Mouse (Mus musculus) cortical plate, adult 2 months (tissue): ENCODE results near the gene Gigyf2. TPM values are rescaled to one million over a fixed set of nuclear protein-coding genes. Genes with fewer than 3 reads are reported as not detected.
"Not testable (repeated sequence)": the region's sequence is repeated elsewhere in the genome, so short reads cannot be mapped to it uniquely, and the experiment has no call there.

Experiments
- H3K27ac ChIP-seq: fragments of 200-500 bp; 2 replicates; pipeline ENCODE4 v1.5.1; 2012; ENCODE audit warnings: low read length, control low read depth, inconsistent platforms; ENCODE audit not compliant: insufficient read depth
- H3K4me1 ChIP-seq: fragments of 200-500 bp; 2 replicates; pipeline ENCODE4 v1.6.1; 2011; ENCODE audit warnings: low read length; ENCODE audit not compliant: control insufficient read depth, insufficient read depth
- H3K4me3 ChIP-seq: fragments of 200-500 bp; 2 replicates; pipeline ENCODE4 v1.5.1; 2011; ENCODE audit warnings: mild to moderate bottlenecking, low read length, control low read depth; ENCODE audit not compliant: insufficient read depth
- CTCF ChIP-seq: fragments of 200-500 bp; IDR thresholded peaks from 2 replicates; pipeline ENCODE4 v1.5.1; 2011; ENCODE audit warnings: mild to moderate bottlenecking, control low read depth, low read length; ENCODE audit not compliant: insufficient read depth; ENCODE audit errors: extremely low read depth
- POLR2A ChIP-seq: fragments of 200-500 bp; IDR thresholded peaks from 2 replicates; pipeline ENCODE4 v1.6.1; 2011; ENCODE audit warnings: mild to moderate bottlenecking, low read length, control low read depth; ENCODE audit not compliant: insufficient read depth; ENCODE audit errors: extremely low read depth
- polyA plus RNA-seq: library from polyadenylated mRNA; depleted of rRNA; stranded (reverse); fragments of >200 nt; gene quantifications from 2 replicates; pipeline ENCODE4 v1.2.3, GENCODE M21; 2012

Gigyf2 gene
- polyA plus RNA-seq, 1 experiment = 54.3 TPM

GRCm38 (mm10) chr1:87435125-87435524 lies 108.3 kb downstream of the Gigyf2 start:
- Histone ChIP-seq H3K27ac (no peak overlapping the region), H3K4me3 (no peak overlapping the region), H3K4me1 (no peaks in the 10 kb centered on the region)
- TF ChIP-seq POLR2A = no peak

GRCm38 (mm10) chr1:87436583-87436982 lies 109.8 kb downstream of the Gigyf2 start:
- H3K4me3 ChIP-seq = no peak overlapping the region
- TF ChIP-seq CTCF (no peak), POLR2A (no peak)
- no peak overlapping the region for H3K27ac ChIP-seq
- no peaks in the 10 kb centered on the region for H3K4me1 ChIP-seq

- H3K27ac ChIP-seq = no peak overlapping the region
- no peaks in the 10 kb centered on the region for H3K4me1 ChIP-seq
- H3K4me3 ChIP-seq = no peak overlapping the region
- TF ChIP-seq POLR2A (no peak), CTCF (peak; percentile 61)
Measured at GRCm38 (mm10) chr1:87447183-87448104, 120.6 kb downstream of the Gigyf2 start.

- no peak overlapping the region for H3K4me3 ChIP-seq
- no peaks in the 10 kb centered on the region for H3K4me1 ChIP-seq
- no peak for TF ChIP-seq POLR2A
- no peak overlapping the region for H3K27ac ChIP-seq
Measured at GRCm38 (mm10) chr1:87449432-87449831, 122.6 kb downstream of the Gigyf2 start.

- H3K27ac ChIP-seq = no peak overlapping the region
- no peak overlapping the region for H3K4me3 ChIP-seq
- no peak for TF ChIP-seq POLR2A
- TF ChIP-seq CTCF = no peak
- no peaks in the 10 kb centered on the region for H3K4me1 ChIP-seq
Measured at GRCm38 (mm10) chr1:87456425-87456824, 129.6 kb downstream of the Gigyf2 start.

GRCm38 (mm10) chr1:87458045-87458444 lies 131.2 kb downstream of the Gigyf2 start:
- TF ChIP-seq POLR2A (no peak), CTCF (no peak)
- H3K4me1 ChIP-seq = no peaks in the 10 kb centered on the region
- H3K4me3 ChIP-seq = no peak overlapping the region
- H3K27ac ChIP-seq = no peak overlapping the region

GRCm38 (mm10) chr1:87459856-87460255 lies 133.1 kb downstream of the Gigyf2 start:
- H3K4me3 ChIP-seq, H3K4me1 ChIP-seq, H3K27ac ChIP-seq: not testable (repeated sequence)

- H3K4me3 ChIP-seq = no peak overlapping the region
- H3K27ac ChIP-seq = no peak overlapping the region
- TF ChIP-seq POLR2A = no peak
- no peak for TF ChIP-seq CTCF
- no peaks in the 10 kb centered on the region for H3K4me1 ChIP-seq
Measured at GRCm38 (mm10) chr1:87467469-87467868, 140.7 kb downstream of the Gigyf2 start.

GRCm38 (mm10) chr1:87468321-87468720 lies 141.5 kb downstream of the Gigyf2 start:
- H3K4me3 ChIP-seq = no peak overlapping the region
- peak; percentile 13; the same call in 1 of the 2 replicates for TF ChIP-seq CTCF
- no peak for TF ChIP-seq POLR2A

GRCm38 (mm10) chr1:87469971-87470370 lies 143.2 kb downstream of the Gigyf2 start, which contains the start of gene Snorc:
Gene Snorc (plus strand): TSS chr1:87470271.
- not testable (repeated sequence) for H3K4me1 ChIP-seq, H3K27ac ChIP-seq, H3K4me3 ChIP-seq

More at GRCm38 (mm10) chr1:87468321-87468720, 141.5 kb downstream of the Gigyf2 start:
- Histone ChIP-seq H3K27ac (no peak overlapping the region), H3K4me1 (no peaks in the 10 kb centered on the region)
